Mouse (Mus musculus): ENCODE measurements at regions not wholly inside any gene's neighbourhood (a gene's known extent, or its start where the extent isn't known, plus 50 kb on each side); places are given as distances from the start of the nearest gene placed in this dataset.
"Not testable (repeated sequence)": the region's sequence is repeated elsewhere in the genome, so short reads cannot be mapped to it uniquely, and the experiment has no call there.

DNA sequence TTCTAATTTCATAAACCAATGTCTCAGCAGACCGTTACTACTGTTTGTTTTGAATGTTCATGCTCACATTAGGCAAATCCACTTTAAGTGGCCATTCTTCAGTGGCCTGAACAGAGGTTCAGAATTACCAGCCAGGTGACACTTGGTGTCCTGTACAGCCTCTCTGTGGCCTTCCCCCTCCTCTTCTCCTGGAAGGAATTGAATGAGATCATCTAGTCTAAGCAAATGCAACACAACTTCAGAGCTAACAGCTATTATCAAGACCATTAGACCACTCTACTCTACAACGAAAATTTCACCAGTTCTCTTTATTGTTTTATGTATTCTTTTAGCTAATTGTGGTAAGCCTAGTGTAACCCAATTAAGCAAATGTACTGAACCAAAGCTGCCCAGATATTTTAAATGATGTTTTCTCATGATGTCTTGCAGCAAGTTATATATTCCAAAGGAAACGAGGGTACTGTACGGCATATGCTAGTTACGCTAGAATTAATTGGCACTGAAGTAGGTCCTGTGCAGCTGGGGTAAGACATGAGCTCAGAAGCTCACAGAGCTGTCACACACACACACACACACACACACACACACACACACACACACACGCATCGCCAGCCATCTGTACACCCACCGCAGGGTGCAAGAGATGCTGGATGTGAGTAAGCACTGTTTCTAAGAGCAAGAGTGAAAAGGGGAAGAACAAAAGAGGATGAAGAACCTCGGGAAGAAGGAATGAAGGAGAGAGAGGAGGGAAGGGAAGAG, 176.7 kb upstream of the Afdn start:
- DNase-seq (ENCODE audit: low read depth, low spot score): no peak

DNA sequence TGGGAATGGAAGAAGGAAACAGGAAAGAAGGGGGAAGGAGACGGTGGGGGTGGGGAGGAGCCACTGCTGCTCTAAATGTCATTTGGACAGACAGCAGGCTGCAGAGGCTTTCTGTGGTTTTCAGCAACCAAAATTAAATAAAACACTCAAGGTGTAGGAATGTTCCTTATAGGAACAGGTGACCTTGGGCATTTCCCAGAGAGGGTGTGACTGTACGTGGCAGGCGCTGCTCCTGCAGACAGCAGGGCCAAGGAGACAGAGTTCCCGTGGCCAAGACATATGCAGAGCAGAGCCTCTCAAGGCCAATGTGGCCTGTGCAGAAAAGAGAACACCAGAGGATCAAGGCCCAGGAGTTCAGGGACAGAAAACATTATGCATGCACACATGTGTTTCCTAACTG, 175.9 kb upstream of the Afdn start:
- DNase-seq (ENCODE audit: low read depth, low spot score): no peak

DNA sequence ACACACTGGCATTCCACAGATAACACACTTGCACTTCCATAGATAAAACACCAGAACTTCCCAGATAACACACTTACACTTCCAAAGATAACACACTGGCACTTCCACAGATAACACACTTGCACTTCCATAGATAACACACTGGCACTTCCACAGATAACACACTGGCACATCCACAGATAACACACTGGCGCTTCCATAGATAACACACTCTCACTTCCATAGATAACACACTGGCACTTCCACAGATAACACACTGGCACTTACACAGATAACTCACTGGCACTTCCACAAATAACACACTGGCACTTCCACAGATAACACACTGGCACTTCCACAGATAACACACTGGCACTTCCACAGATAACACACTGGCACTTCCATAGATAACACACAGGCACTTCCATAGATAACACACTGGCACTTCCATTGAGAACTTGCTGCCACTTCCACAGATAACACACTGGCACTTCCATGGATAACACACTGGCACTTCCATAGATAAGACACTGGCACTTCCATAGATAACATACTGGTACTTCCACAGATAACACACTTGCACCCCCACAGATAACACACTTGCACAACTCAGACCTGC, 170.0 kb upstream of the Afdn start:
- DNase-seq (ENCODE audit: low read depth, low spot score): not testable (repeated sequence)

All from brain, embryonic 18.5 days (tissue).